Mouse (Mus musculus): Measurements from ENCODE around the gene Opcml.

The Opcml gene

GRCm38 (mm10) chr9:28561761-28562160 lies 771.2 kb downstream of the Opcml start:
- DNase-seq: no peak

GRCm38 (mm10) chr9:28563066-28563683 lies 772.6 kb downstream of the Opcml start:
- DNase-seq: no peak

GRCm38 (mm10) chr9:28569041-28569522 lies 778.5 kb downstream of the Opcml start:
- peak; percentile 82 for DNase-seq

DNA sequence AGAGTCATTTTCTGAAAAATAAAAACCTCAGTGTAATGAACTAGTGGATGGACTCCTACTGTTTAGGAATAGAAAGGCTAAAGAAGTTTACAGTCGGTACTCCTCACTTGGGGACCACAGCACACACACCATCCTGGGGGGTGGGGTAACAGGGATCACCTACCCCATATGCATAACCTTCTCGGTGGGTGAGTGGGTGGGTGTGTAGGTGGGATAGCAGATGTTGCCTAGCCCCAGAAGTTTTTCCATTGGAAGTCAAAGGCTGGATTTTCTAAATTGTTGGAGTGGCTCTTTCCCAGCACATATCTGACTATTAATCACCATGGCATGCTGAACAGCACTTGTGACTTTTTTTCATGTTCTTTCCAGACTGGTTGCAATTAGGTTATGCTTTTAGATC lies 779.2 kb downstream of the Opcml start:
- DNase-seq: no peak

- DNase-seq: no peak
Observed at GRCm38 (mm10) chr9:28571682-28572081, 781.1 kb downstream of the Opcml start.

DNA sequence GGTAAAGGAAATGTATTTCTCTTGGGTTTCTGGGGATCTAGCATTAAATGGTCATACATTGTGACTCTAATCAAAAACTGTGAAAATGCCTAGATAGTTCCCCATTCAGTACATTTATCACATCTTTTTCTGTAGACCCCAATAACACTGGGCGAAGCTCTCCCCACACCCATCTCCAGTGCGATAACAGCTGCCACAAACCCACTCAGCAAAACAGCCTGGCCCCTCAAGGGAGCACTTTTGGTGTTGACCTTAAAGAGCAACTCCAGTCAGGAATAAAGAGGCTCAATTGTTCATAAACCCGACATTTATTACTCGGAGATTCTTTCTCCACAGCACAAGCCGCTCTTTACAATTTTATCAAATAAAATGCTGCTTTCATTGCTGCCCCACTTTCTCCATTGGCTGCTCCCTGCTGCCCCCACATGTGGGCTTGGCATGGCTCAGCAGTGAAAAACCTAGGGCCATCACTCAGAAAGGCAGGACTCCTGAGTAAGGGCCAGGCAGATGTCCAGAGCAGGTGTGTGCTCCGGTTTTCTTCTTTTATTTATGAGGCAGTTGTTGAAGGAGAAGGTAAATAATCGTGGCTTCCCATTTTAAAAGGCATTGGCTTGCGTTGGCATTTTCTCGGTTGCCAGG lies 781.7 kb downstream of the Opcml start:
- no peak for DNase-seq

GRCm38 (mm10) chr9:28578730-28579129 lies 788.2 kb downstream of the Opcml start:
- DNase-seq: no peak

DNA sequence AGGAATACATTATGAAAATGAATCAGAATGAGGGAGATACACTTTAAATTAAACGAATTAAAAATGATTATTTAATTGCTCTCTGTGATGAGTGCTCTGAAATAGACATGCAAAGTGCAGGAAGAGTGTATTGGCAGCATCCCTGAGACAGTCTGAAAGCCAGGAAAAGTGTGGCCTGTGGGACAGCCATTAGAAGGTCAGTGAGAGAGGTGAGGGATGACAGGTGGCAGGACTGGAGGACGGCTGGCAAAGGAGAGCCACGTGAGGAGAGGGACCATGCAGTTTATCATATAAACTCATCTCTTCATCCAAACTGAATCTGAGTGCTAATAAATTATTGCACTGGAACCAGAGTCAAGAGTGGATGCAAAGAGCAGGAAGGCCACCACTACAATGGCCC lies 796.7 kb downstream of the Opcml start:
- DNase-seq: peak in 1 of 2 experiments; percentile 23

DNA sequence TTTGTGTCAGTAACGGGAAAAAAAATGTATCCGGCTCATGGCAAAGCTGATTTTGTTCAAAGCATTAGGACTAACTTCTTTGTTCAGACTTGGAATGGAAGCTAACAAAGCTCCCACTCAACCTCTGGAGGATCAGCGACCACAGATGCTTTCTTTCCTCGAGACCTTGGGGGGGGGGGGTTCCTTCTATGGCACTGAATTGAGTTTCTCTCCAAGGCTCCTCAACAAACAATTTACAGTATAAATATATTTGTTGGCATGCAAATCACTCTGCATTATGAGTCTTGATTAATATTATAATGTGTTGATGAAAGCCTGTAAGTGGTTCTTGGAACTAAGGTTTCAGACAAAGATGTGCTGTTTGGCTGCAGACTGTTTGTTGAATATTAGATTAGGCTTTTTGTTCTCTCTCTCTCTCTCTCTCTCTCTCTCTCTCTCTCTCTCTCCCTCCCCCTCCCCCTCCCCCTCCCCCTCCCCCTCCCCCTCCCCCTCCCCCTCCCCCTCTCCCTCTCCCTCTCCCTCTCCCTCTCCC lies 797.3 kb downstream of the Opcml start:
- no peak for DNase-seq

GRCm38 (mm10) chr9:28588488-28588887 lies 797.9 kb downstream of the Opcml start:
- no peak for DNase-seq

- no peak for DNase-seq
Observed at GRCm38 (mm10) chr9:28592208-28592607, 801.6 kb downstream of the Opcml start.

GRCm38 (mm10) chr9:28595062-28595461 lies 804.5 kb downstream of the Opcml start:
- DNase-seq: no peak

- no peak for DNase-seq
Observed at GRCm38 (mm10) chr9:28605561-28605960, 815.0 kb downstream of the Opcml start.

GRCm38 (mm10) chr9:28613683-28614620 lies 823.4 kb downstream of the Opcml start:
- DNase-seq: peak in 1 of 2 experiments; percentile 43

DNA sequence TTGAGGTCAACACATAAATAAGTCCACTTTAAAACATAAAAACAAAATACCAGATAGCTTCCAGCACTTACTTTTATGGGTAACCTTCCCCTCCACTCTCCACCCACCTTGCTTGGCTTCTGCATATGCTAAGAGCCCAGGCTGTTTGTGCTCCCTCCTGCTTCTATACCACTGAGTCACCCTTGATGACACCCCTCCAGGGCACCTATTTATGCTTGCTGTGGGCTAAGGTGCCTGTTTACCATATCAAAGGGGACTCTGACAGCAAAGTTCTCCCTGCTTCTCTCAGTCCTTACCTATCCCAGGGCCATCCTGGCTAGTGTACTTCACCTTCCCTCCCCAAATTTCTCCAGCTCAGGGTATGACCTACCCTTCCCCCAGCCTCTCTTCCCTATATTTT lies 824.9 kb downstream of the Opcml start:
- no peak for DNase-seq

DNA sequence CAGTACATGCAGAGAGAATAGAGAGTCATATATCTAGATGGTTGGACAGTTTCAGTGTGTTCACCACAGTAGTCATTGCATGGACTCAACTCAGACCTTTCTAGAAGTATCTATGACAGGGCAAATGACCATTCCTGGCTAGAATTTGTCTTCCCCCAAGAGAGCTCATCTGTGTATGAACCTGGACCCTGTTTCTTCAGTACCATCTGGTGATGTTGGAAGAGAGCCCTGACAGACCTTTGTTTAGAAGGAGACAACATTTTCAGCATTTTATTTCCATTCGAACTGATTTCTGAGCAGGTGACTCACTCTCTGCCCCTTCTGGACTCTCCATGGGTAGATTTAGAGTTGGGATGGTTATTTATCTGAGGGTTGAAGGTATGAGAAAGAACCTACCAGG lies 827.1 kb downstream of the Opcml start:
- DNase-seq: peak; percentile 63 to 83

DNA sequence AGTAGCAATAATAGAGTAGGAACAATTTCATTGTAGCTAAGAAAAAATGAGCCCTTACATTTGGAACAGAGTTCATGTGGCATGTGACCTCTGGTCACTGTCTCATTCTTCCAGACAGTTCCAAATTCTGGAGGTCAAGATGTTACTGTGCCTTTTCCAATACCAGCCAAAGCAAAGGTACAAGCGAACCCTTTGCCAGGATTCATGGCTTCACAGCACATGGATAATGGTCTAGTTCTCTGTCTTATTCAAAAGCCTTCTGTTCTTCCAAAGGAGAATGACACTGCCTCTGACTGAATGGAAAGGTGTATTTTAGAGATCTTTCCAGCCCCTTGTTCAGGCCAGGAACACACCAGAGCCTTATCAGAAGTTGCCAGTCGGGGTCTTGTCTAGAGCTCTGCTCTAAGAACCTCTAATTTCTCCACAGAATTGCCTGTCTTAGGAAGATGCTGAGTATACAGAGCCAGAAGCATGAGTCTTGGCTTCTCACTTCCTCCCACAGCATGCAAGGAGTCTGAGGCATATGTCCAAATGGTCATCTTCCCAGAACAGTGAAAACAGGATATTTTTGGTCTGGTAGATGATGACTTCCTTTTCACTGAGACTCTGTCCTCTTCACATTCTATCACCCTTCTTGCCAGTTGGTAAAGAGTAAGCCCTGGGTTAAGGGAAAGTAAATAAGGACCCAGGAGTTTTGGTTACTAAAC lies 827.8 kb downstream of the Opcml start:
- peak; percentile 55 to 76 for DNase-seq

GRCm38 (mm10) chr9:28621939-28622338 lies 831.4 kb downstream of the Opcml start:
- DNase-seq: no peak

GRCm38 (mm10) chr9:28624870-28625269 lies 834.3 kb downstream of the Opcml start:
- no peak for DNase-seq

DNA sequence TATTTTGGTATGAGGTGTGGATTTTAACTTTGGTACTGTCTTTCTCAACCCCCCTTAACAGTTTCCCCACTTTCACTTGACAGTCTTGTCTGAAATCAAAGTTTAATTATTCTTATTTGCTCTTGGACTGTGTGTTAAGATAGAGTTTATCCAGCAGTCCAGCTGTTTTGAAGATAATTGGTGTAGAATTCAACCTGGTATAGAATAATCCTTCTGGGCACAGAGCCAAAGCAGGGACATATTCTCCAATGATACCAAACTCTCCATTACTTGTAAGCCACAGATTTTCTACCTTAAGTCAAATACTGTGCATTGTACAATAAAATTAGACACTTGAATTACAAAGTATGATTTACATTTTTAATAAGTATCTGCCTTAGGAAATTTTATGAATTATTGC lies 852.2 kb downstream of the Opcml start:
- DNase-seq: no peak

- no peak for DNase-seq
Observed at GRCm38 (mm10) chr9:28644063-28644462, 853.5 kb downstream of the Opcml start.

DNA sequence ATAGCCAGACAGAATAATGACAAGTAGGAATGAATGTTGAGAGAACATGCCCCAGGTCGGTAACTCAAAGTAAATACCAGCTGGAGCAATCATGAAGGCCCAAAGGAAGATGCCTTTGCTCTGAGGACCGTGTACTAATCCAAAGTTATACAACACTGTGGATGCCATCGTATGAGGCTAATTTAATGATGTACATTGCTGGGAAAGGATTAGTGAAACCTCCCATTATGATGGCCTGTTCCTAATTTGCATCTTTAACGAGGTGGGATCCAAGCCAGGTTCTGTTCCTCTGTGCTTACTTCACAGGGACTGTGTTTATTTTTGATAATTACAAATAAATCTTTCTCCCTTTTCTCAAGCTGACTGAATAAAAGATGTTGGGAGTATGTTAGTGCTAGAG lies 859.5 kb downstream of the Opcml start:
- no peak for DNase-seq

GRCm38 (mm10) chr9:28659996-28660395 lies 869.4 kb downstream of the Opcml start:
- no peak for DNase-seq
